Mouse (Mus musculus) thymus, adult 2 months (tissue): ENCODE results near the gene Mad2l2.

Experiments
- CTCF ChIP-seq: fragments of 200-500 bp; IDR thresholded peaks from 2 replicates; pipeline ENCODE4 v1.5.1; 2012; ENCODE audit warnings: mild to moderate bottlenecking, control low read depth, low read length, moderate library complexity, borderline replicate concordance; ENCODE audit not compliant: control insufficient read depth, poor library complexity, insufficient read depth; ENCODE audit errors: extremely low read depth
- POLR2A ChIP-seq: fragments of 200-500 bp; IDR thresholded peaks from 2 replicates; pipeline ENCODE4 v1.6.1; 2012; ENCODE audit warnings: mild to moderate bottlenecking, low read length, control low read depth, moderate library complexity; ENCODE audit not compliant: control insufficient read depth, poor library complexity, insufficient read depth; ENCODE audit errors: extremely low read depth

- peak; percentile 56 for TF ChIP-seq POLR2A
- TF ChIP-seq CTCF, result peak; percentile 70; the same call in 1 of the 2 replicates
These were observed 10.2 kb downstream of the Mad2l2 start for GRCm38 (mm10) chr4:148140098-148141011.
